Mouse (Mus musculus) forebrain, embryonic 14.5 days (tissue): ENCODE measurements around the gene Clk1. TPM values are rescaled to one million over a fixed set of nuclear protein-coding genes. Genes with fewer than 3 reads are reported as not detected.

Experiments
- ATAC-seq: fragments of 200-750 bp; cut with Nextera tagmentation; 2 replicates; pipeline ENCODE4 v1.8.0; 2017; ENCODE audit warnings: mild to moderate bottlenecking, moderate library complexity
- DNase-seq: peaks from one replicate; pipeline ENCODE4 v3.0.0-alpha.2; 2015; ENCODE audit warnings: low spot score
- H3K27ac ChIP-seq: fragments of 300-500 bp; sonication (generic); 2 replicates; pipeline ENCODE4 v1.5.1; 2014; ENCODE audit warnings: low read depth, mild to moderate bottlenecking, control low read depth, low read length, moderate library complexity
- H3K27me3 ChIP-seq: fragments of 300-500 bp; sonication (generic); replicated peaks from 2 replicates; pipeline ENCODE4 v1.6.1; 2014; ENCODE audit warnings: low read length, control low read depth, mixed read lengths; ENCODE audit not compliant: control insufficient read depth, insufficient read depth
- H3K36me3 ChIP-seq: fragments of 300-500 bp; sonication (generic); 2 replicates; pipeline ENCODE4 v1.6.1; 2014; ENCODE audit warnings: low read length, control low read depth; ENCODE audit not compliant: control insufficient read depth, insufficient read depth
- H3K4me1 ChIP-seq: fragments of 300-500 bp; sonication (generic); 2 replicates; pipeline ENCODE4 v1.6.1; 2014; ENCODE audit warnings: antibody characterized with exemption, low read length, control low read depth; ENCODE audit not compliant: control insufficient read depth, insufficient read depth
- H3K4me2 ChIP-seq: fragments of 300-500 bp; sonication (generic); 2 replicates; pipeline ENCODE4 v1.6.1; 2014; ENCODE audit warnings: mild to moderate bottlenecking, control low read depth, low read length
- H3K4me3 ChIP-seq: fragments of 300-500 bp; sonication (generic); 2 replicates; pipeline ENCODE4 v1.5.1; 2014; ENCODE audit warnings: low read depth, low read length, control low read depth
- H3K9ac ChIP-seq: fragments of 300-500 bp; sonication (generic); 2 replicates; pipeline ENCODE4 v1.6.1; 2014; ENCODE audit warnings: mild to moderate bottlenecking, low read length, control low read depth, moderate library complexity
- H3K9me3 ChIP-seq: fragments of 300-500 bp; sonication (generic); replicated peaks from 2 replicates; pipeline ENCODE4 v1.6.1; 2016; ENCODE audit warnings: low read length, control low read depth, mixed read lengths; ENCODE audit not compliant: control insufficient read depth
- WGBS: fragments of 180-500 bp; shearing (Covaris S2); extraction: QIAGEN DNeasy Blood & Tissue Kit; methylation state at CpG from one replicate; pipeline ENCODE4 v1.1.7; 2014; 5-methylcytosine and 5-hydroxymethylcytosine counted together
- polyA plus RNA-seq: library from polyadenylated mRNA; unstranded; fragments of >200 nt; fragmentation: Nextera tagmentation; extraction: Ambion mirVana; gene quantifications from 2 replicates; pipeline ENCODE4 v1.2.1, GENCODE M21; 2014

Clk1 gene
- polyA plus RNA-seq: 146 and 211 TPM in 2 replicates

DNA sequence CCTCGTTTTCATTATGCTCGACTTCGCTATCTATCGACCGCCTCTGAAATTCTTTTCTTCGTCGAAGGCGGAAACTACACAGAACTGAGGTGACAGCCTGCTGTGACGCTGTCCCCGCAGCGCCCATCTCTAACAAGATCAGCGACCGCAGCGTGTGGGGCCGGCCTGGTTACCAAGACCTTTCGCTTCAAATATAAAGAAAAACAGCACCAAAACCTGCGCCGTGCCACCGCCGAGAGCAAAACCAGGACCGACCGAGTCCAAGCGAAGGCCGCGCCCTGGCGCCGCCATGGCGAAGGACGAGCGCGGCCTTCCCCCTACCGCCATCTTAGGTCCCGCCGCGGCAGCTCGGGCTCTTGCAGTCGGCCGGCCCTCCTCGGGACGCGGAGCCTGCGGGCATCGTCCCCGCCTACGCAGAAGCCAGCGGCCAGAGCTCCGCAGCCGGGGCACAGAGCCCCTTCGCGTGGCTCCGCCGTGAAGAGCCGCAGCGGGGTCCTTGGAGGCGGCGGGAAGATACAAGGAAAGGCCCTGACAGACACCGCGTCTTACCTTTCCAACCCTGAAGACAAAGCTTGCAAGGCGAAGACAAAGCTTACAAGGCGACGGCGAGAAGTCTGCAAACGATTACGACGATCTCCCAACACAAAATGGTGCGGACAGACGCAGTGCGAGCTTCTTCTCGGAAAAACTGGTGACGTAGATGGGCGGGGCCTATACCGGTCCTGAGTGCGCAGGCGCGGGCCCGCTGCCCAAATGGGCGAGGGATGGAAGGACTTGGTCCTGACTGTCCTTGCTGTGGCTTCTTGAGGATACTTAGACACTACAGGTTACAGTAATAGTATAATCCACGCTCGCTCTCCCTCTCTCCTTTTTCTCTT, at the start of gene Clk1:
Clk1 (minus strand) TSS at position 696 of the 878 bp plus-strand sequence.
- WGBS: under 1% methylated on average over 79 of the region's 79 CpGs
- DNase-seq (peak; percentile 96), ATAC-seq (peak; percentile 94)
- peaks cover 12% of the 10 kb centered on the region for H3K4me1 ChIP-seq
- H3K27ac ChIP-seq: peak within 1 kb of the TSS; percentile 98
- peak within 1 kb of the TSS; percentile 100 for H3K4me3 ChIP-seq
- peaks cover 26% of the 10 kb centered on the region for H3K36me3 ChIP-seq
- no peaks in the 10 kb centered on the region for H3K9me3 ChIP-seq
- no peaks in the 10 kb centered on the region for H3K27me3 ChIP-seq
- H3K4me2 ChIP-seq: peak within 1 kb of the TSS; percentile 72
- peak within 1 kb of the TSS; percentile 99 for H3K9ac ChIP-seq

DNA sequence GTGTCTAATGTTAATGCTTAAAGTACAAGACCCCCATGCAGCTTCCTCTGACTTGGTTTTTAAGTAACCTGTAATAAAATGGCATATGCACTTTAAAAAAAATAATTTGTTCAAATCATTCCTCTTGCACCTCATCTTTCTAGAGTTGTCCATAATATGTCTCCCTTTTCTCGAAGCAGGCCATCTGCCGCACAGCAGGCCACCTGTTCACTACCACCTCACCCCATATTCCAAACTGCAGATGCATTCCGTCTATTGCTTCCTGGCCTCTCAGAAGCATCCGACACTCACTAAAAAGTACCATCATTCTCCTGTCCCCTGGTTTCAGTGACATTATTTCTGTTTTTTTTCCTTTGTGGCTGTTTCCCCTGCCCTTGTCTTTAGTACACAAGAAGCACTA, 41.7 kb upstream of the Clk1 start:
- H3K9ac ChIP-seq: no peak overlapping the region
- no peak overlapping the region for H3K27ac ChIP-seq
- peaks cover 91% of the 10 kb centered on the region for H3K36me3 ChIP-seq
- H3K4me2 ChIP-seq: no peak overlapping the region
- DNase-seq (no peak), ATAC-seq (no peak)
- no peaks in the 10 kb centered on the region for H3K27me3 ChIP-seq
- H3K4me1 ChIP-seq: no peaks in the 10 kb centered on the region
- 94% methylated on average over 4 of the region's 4 CpGs for WGBS
- H3K9me3 ChIP-seq: no peaks in the 10 kb centered on the region
- H3K4me3 ChIP-seq: no peak overlapping the region

DNA sequence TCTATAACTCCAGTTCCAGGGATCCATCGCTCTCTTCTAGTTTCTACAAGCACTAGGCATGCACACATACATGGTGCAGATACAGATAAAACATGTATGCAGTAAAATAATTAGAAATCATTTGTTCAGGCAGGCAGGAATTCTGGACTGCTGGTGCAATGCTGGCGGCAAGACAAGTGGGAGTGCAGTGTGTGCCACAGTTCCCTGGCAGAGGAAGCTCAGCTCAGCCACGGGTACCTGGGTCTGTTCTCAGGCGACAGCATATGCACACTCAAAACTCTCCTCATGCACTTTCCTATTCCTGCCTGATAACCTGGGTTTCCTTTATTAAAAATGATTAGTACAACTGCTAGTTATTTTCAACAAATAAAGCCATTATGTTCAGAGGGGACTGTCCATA, 41.2 kb upstream of the Clk1 start:
- no peak for ATAC-seq
- Histone ChIP-seq H3K27ac (no peak overlapping the region), H3K9ac (no peak overlapping the region), H3K4me2 (no peak overlapping the region), H3K4me1 (no peaks in the 10 kb centered on the region), H3K9me3 (no peaks in the 10 kb centered on the region), H3K4me3 (no peak overlapping the region), H3K36me3 (peaks cover 91% of the 10 kb centered on the region), H3K27me3 (no peaks in the 10 kb centered on the region)
- WGBS: 92% methylated on average over 4 of the region's 4 CpGs
- DNase-seq: no peak

DNA sequence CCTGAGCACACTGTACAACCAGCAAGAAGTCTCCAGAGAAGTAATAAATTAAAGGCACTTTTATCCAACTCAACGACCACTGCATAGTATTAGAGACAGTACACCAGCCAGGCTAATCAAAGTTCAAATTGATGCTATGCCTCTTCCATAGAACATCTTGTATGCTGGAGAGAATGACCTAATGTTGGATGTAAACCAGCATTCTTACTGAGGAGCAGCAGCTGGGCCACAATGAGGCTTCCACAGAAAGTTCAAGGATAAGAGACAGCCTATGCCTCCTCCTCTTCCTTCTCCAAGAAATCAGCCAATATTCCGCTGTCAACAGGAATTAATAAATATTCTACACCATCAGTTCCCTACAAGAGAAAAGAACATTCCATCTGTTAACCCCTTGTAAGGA, 40.1 kb upstream of the Clk1 start:
- Histone ChIP-seq H3K27ac (no peak overlapping the region), H3K9ac (no peak overlapping the region), H3K4me3 (no peak overlapping the region), H3K4me2 (no peak overlapping the region), H3K27me3 (no peaks in the 10 kb centered on the region), H3K36me3 (peaks cover 90% of the 10 kb centered on the region), H3K4me1 (no peaks in the 10 kb centered on the region), H3K9me3 (no peaks in the 10 kb centered on the region)
- DNase-seq (no peak), ATAC-seq (no peak)
- 80% methylated on average over 2 of the region's 2 CpGs for WGBS

DNA sequence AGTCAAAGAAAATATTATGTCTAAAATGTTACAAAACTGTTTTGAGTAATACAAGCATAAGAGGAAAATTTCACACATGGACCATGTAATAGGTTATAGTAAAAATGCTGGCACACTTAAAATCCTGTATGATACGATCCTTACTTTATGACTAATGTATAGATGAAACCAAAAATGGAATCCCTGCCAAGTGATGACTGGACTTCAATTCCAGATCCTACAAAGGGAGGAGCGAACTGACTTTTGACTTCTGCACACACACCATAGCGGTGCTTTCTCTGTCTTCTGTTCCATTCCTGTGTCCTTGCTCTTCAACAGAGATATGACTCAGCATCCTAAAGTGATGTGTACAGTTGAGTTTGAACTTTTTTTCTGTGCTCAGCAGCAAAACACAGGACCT, 36.7 kb upstream of the Clk1 start:
- WGBS: 92% methylated on average over 3 of the region's 3 CpGs
- Histone ChIP-seq H3K4me2 (no peak overlapping the region), H3K4me1 (no peaks in the 10 kb centered on the region), H3K9ac (no peak overlapping the region), H3K36me3 (peaks cover 93% of the 10 kb centered on the region), H3K9me3 (no peaks in the 10 kb centered on the region), H3K4me3 (no peak overlapping the region), H3K27ac (no peak overlapping the region), H3K27me3 (no peaks in the 10 kb centered on the region)
- ATAC-seq (no peak), DNase-seq (no peak)

DNA sequence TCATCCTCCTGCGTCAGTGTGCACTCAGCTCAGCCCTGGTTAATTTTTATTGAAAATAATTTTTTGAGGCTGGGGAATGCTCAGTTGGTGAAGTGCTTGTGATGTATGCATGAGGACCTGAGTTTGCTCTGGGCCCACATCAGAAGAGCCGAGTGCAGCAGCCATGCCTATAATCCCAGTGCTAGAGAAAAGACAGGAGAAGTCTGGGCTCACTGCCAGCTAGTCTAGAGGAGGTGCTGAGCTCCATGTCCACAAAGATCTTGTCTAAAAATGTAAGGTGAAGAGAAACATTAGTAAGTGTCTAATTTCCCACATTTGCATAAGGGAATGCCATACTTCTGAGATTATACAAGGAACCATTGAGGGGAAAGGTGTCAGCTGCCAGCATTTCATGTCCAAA, 35.0 kb upstream of the Clk1 start:
- H3K9me3 ChIP-seq: no peaks in the 10 kb centered on the region
- peak; percentile 17 for DNase-seq
- no peak for ATAC-seq
- H3K27ac ChIP-seq: no peak overlapping the region
- no peak overlapping the region for H3K4me2 ChIP-seq
- H3K36me3 ChIP-seq: peaks cover 92% of the 10 kb centered on the region
- H3K4me3 ChIP-seq: no peak overlapping the region
- H3K9ac ChIP-seq: no peak overlapping the region
- WGBS: 67% methylated on average over 2 of the region's 2 CpGs
- no peaks in the 10 kb centered on the region for H3K4me1 ChIP-seq
- no peaks in the 10 kb centered on the region for H3K27me3 ChIP-seq

DNA sequence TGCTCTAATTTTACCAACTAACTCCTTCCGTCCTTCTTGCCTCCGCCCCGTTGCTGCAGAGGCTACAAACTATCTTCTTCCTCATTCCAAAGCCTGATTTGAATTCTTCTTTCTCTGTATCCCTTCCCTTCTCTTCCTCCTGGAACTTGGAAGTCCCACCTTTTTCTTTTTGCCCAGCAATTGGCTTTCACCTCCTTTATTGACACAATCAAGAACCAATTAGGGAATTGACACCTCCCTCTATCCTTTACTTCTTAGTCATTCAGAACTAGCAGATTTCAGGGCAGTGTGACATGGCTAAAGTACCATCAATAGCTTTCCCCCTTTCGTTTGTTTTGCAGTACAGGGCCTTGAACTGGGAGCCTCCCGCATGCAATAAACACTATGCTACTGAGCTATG, 34.3 kb upstream of the Clk1 start:
- DNase-seq: no peak
- Histone ChIP-seq H3K27me3 (no peaks in the 10 kb centered on the region), H3K27ac (no peak overlapping the region), H3K9me3 (no peaks in the 10 kb centered on the region), H3K9ac (no peak overlapping the region), H3K4me3 (no peak overlapping the region), H3K36me3 (peaks cover 92% of the 10 kb centered on the region), H3K4me2 (no peak overlapping the region), H3K4me1 (no peaks in the 10 kb centered on the region)
- no peak for ATAC-seq
- WGBS: 91% methylated on average over 5 of the region's 5 CpGs

DNA sequence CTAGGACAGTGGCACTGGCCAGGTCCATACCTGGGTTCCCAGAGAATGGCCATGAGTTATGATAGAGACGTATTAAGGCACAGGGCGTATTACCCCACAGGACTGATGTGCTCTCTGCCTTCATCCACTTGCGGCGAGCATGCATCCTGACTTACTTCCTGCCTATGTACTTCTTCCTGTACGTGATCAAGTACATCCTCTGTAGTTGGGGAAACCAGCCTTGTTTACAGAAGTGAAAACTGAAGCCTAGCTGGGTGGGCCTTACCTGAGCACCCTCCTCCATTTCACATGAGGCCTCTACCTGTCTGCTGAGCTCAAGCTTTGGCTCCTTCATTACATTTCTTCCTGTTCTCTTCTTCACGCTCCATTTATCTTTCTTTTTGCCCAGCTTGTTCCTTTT, 30.4 kb upstream of the Clk1 start:
- H3K36me3 ChIP-seq: peaks cover 83% of the 10 kb centered on the region
- H3K4me2 ChIP-seq: no peak overlapping the region
- no peak overlapping the region for H3K9ac ChIP-seq
- H3K4me3 ChIP-seq: no peak overlapping the region
- 96% methylated on average over 6 of the region's 6 CpGs for WGBS
- no peaks in the 10 kb centered on the region for H3K4me1 ChIP-seq
- ATAC-seq (no peak), DNase-seq (no peak)
- no peaks in the 10 kb centered on the region for H3K27me3 ChIP-seq
- no peak overlapping the region for H3K27ac ChIP-seq
- no peaks in the 10 kb centered on the region for H3K9me3 ChIP-seq

DNA sequence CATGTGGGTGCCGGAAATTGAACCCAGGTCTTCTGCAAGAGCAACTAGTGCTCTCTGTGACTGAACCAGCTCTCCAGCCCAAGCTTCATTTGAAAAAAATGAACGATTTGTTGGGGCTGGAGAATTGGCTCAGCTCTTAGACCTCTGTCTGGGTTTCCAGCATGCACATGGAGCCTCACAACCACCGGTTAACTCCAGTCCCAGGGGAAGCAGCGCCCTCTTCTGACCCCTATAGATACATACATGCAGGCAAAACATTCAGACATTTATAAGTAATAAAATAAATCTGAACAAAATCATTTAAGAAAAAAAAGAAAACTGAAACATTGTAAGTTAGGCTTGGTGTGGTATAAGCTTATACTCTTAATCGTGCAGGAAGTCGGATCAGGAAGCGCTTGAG, 24.5 kb upstream of the Clk1 start:
- Histone ChIP-seq H3K4me3 (no peak overlapping the region), H3K27me3 (no peaks in the 10 kb centered on the region), H3K9me3 (no peaks in the 10 kb centered on the region), H3K27ac (no peak overlapping the region), H3K4me1 (peaks cover 13% of the 10 kb centered on the region), H3K4me2 (no peak overlapping the region), H3K36me3 (peaks cover 40% of the 10 kb centered on the region), H3K9ac (no peak overlapping the region)
- ATAC-seq (no peak), DNase-seq (no peak)
- 93% methylated on average over 7 of the region's 7 CpGs for WGBS
